Mouse (Mus musculus) lung, postnatal 0 days (tissue): ENCODE data around the gene Ap5z1. TPM values are rescaled to one million over a fixed set of nuclear protein-coding genes. Genes with fewer than 3 reads are reported as not detected.

Experiments used
- ATAC-seq: fragments of 200-750 bp; cut with Nextera tagmentation; 2 replicates; pipeline ENCODE4 v1.8.0; 2017; ENCODE audit warnings: moderate library complexity
- DNase-seq: peaks from one replicate; pipeline ENCODE4 v3.0.0-alpha.2; 2016; ENCODE audit warnings: low spot score
- H3K27ac ChIP-seq: fragments of 300-500 bp; sonication (generic); 2 replicates; pipeline ENCODE4 v1.5.1; 2014; ENCODE audit warnings: antibody characterized with exemption, mild to moderate bottlenecking, low read length, mixed read lengths
- H3K27me3 ChIP-seq: fragments of 300-500 bp; sonication (generic); replicated peaks from 2 replicates; pipeline ENCODE4 v1.6.1; 2014; ENCODE audit warnings: low read length, mixed read lengths; ENCODE audit not compliant: insufficient read depth
- H3K36me3 ChIP-seq: fragments of 300-500 bp; sonication (generic); 2 replicates; pipeline ENCODE4 v1.6.1; 2014; ENCODE audit warnings: low read length, mixed read lengths; ENCODE audit not compliant: insufficient read depth
- H3K4me1 ChIP-seq: fragments of 300-500 bp; sonication (generic); 2 replicates; pipeline ENCODE4 v1.6.1; 2014; ENCODE audit warnings: antibody characterized with exemption, low read depth, low read length, mixed read lengths; ENCODE audit not compliant: insufficient read depth
- H3K4me2 ChIP-seq: fragments of 300-500 bp; sonication (generic); replicated peaks from 2 replicates; pipeline ENCODE4 v1.6.1; 2014; ENCODE audit warnings: low read depth, mild to moderate bottlenecking, low read length, moderate library complexity, mixed read lengths
- H3K4me3 ChIP-seq: fragments of 300-500 bp; sonication (generic); 2 replicates; pipeline ENCODE4 v1.5.1; 2014; ENCODE audit warnings: low read depth, low read length
- H3K9ac ChIP-seq: fragments of 300-500 bp; sonication (generic); replicated peaks from 2 replicates; pipeline ENCODE4 v1.6.1; 2014; ENCODE audit warnings: low read depth, mild to moderate bottlenecking
- H3K9me3 ChIP-seq: fragments of 300-500 bp; sonication (generic); 2 replicates; pipeline ENCODE4 v1.6.1; 2016; ENCODE audit warnings: low read length, mixed read lengths
- CTCF ChIP-seq: IDR thresholded peaks from 2 replicates; pipeline ENCODE4 v1.5.1; 2016; ENCODE audit warnings: antibody characterized with exemption, mild to moderate bottlenecking
- EP300 ChIP-seq: IDR thresholded peaks from 2 replicates; pipeline ENCODE4 v1.6.1; 2016; ENCODE audit warnings: antibody characterized with exemption, mild to moderate bottlenecking, control low read depth
- WGBS: fragments of 180-500 bp; shearing (Covaris S2); extraction: QIAGEN DNeasy Blood & Tissue Kit; methylation state at CpG from one replicate; pipeline ENCODE4 v1.1.7; 2014; 5-methylcytosine and 5-hydroxymethylcytosine counted together
- polyA plus RNA-seq: library from polyadenylated mRNA; unstranded; fragments of >200 nt; fragmentation: Nextera tagmentation; extraction: Ambion mirVana; gene quantifications from 2 replicates; pipeline ENCODE4 v1.2.1, GENCODE M21; 2015

Ap5z1 gene
- polyA plus RNA-seq, 1 experiment from 2014 or later = 6.2 TPM

GRCm38 (mm10) chr5:142448623-142449022 is 15.1 kb upstream of the Ap5z1 start:
- DNase-seq (no peak), ATAC-seq (no peak)
- Histone ChIP-seq H3K9ac (no peak overlapping the region), H3K4me1 (peaks cover 9% of the 10 kb centered on the region; the same call in 1 of the 2 replicates), H3K4me3 (no peak overlapping the region), H3K27me3 (no peaks in the 10 kb centered on the region), H3K4me2 (no peak overlapping the region), H3K36me3 (peaks cover 7% of the 10 kb centered on the region), H3K9me3 (no peaks in the 10 kb centered on the region), H3K27ac (no peak overlapping the region)
- no peak for TF ChIP-seq EP300
- 59% methylated on average over 12 of the region's 12 CpGs for WGBS

- 92% methylated on average over 9 of the region's 9 CpGs for WGBS
- H3K36me3 ChIP-seq = peaks cover 22% of the 10 kb centered on the region
- no peak for TF ChIP-seq EP300
These were observed 12.9 kb upstream of the Ap5z1 start for GRCm38 (mm10) chr5:142450846-142451245.

GRCm38 (mm10) chr5:142451759-142452158 is 12.0 kb upstream of the Ap5z1 start:
- TF ChIP-seq CTCF = no peak
- no peak for TF ChIP-seq EP300
- Histone ChIP-seq H3K4me2 (no peak overlapping the region), H3K27ac (no peak overlapping the region), H3K9me3 (no peaks in the 10 kb centered on the region), H3K36me3 (peaks cover 29% of the 10 kb centered on the region), H3K4me1 (0 out of 2 replicates have a peak, but pooled peaks cover 3% of the 10 kb centered on the region), H3K9ac (no peak overlapping the region), H3K4me3 (no peak overlapping the region), H3K27me3 (no peaks in the 10 kb centered on the region)
- no peak for ATAC-seq
- WGBS = 13% methylated on average over 1 of the region's 1 CpGs
- peak; percentile 42 for DNase-seq

More at GRCm38 (mm10) chr5:142450846-142451245, 12.9 kb upstream of the Ap5z1 start:
- Histone ChIP-seq H3K4me3 (no peak overlapping the region), H3K4me2 (no peak overlapping the region), H3K9me3 (no peaks in the 10 kb centered on the region), H3K27ac (no peak overlapping the region), H3K4me1 (0 out of 2 replicates have a peak, but pooled peaks cover 3% of the 10 kb centered on the region), H3K9ac (no peak overlapping the region), H3K27me3 (no peaks in the 10 kb centered on the region)
- DNase-seq (no peak), ATAC-seq (no peak)

GRCm38 (mm10) chr5:142453742-142454141 is 10.0 kb upstream of the Ap5z1 start:
- Histone ChIP-seq H3K9ac (no peak overlapping the region), H3K4me2 (no peak overlapping the region), H3K27ac (no peak overlapping the region), H3K27me3 (no peaks in the 10 kb centered on the region), H3K4me1 (no peaks in the 10 kb centered on the region), H3K36me3 (peaks cover 35% of the 10 kb centered on the region), H3K9me3 (no peaks in the 10 kb centered on the region), H3K4me3 (no peak overlapping the region)
- ATAC-seq = no peak
- DNase-seq = no peak
- no peak for TF ChIP-seq EP300
- no peak for TF ChIP-seq CTCF
- 95% methylated on average over 13 of the region's 13 CpGs for WGBS

GRCm38 (mm10) chr5:142456318-142456717 is 7.4 kb upstream of the Ap5z1 start:
- Histone ChIP-seq H3K4me1 (no peaks in the 10 kb centered on the region), H3K9ac (no peak overlapping the region), H3K9me3 (no peaks in the 10 kb centered on the region), H3K27ac (no peak overlapping the region), H3K36me3 (peaks cover 37% of the 10 kb centered on the region), H3K4me3 (no peak overlapping the region), H3K27me3 (no peaks in the 10 kb centered on the region), H3K4me2 (no peak overlapping the region)
- ATAC-seq = no peak
- TF ChIP-seq EP300 = no peak
- no peak for TF ChIP-seq CTCF
- 50% methylated on average over 14 of the region's 15 CpGs for WGBS
- no peak for DNase-seq

GRCm38 (mm10) chr5:142457345-142457744 is 6.4 kb upstream of the Ap5z1 start:
- 28% methylated on average over 10 of the region's 10 CpGs for WGBS
- ATAC-seq (peak; percentile 75), DNase-seq (peak; percentile 66)
- H3K4me3 ChIP-seq = no peak overlapping the region
- H3K36me3 ChIP-seq = peaks cover 37% of the 10 kb centered on the region
- no peak for TF ChIP-seq EP300
- no peak for TF ChIP-seq CTCF
- no peak overlapping the region for H3K9ac ChIP-seq
- no peaks in the 10 kb centered on the region for H3K27me3 ChIP-seq
- H3K27ac ChIP-seq = no peak overlapping the region
- no peak overlapping the region for H3K4me2 ChIP-seq
- no peaks in the 10 kb centered on the region for H3K9me3 ChIP-seq
- H3K4me1 ChIP-seq = no peaks in the 10 kb centered on the region
